Mouse (Mus musculus) ES-E14 (cell line): Measurements from ENCODE around the gene Chrm4.

Experiments used
- CHD2 ChIP-seq: IDR thresholded peaks from 2 replicates; pipeline ENCODE4 v1.6.1; 2014; ENCODE audit warnings: mild to moderate bottlenecking, low read depth, low read length, inconsistent platforms
- MAFK ChIP-seq: IDR thresholded peaks from 2 replicates; pipeline ENCODE4 v1.6.1; 2014; ENCODE audit warnings: mild to moderate bottlenecking, low read depth, low read length, inconsistent platforms; ENCODE audit not compliant: insufficient read depth
- ZC3H11A ChIP-seq: IDR thresholded peaks from 2 replicates; pipeline ENCODE4 v1.6.1; 2012; ENCODE audit warnings: low read depth, mild to moderate bottlenecking, inconsistent platforms, low read length, borderline replicate concordance
- ZNF384 ChIP-seq: IDR thresholded peaks from 2 replicates; pipeline ENCODE4 v1.6.1; 2012; ENCODE audit warnings: low read depth, low read length, inconsistent platforms

GRCm38 (mm10) chr2:91936154-91936553 is 9.1 kb downstream of the Chrm4 start:
- TF ChIP-seq CHD2 (no peak), MAFK (no peak), ZNF384 (no peak), ZC3H11A (no peak)
